Mouse (Mus musculus): ENCODE results near the gene Tmem104. TPM values are rescaled to one million over a fixed set of nuclear protein-coding genes. Genes with fewer than 3 reads are reported as not detected.

Gene Tmem104
- polyA plus RNA-seq, 1 experiment from 2014 or later, result 7.7 TPM

GRCm38 (mm10) chr11:115290919-115291318 is 103.6 kb downstream of the Tmem104 start:
- H3K27me3 ChIP-seq (ENCODE audit: control insufficient read depth, insufficient read depth, low read length), result no peaks in the 10 kb centered on the region; the same call in 1 of the 2 replicates
- no peaks in the 10 kb centered on the region for H3K36me3 ChIP-seq (ENCODE audit: control insufficient read depth, insufficient read depth, low read length)
- 90% methylated on average over 6 of the region's 6 CpGs for WGBS
- ATAC-seq (ENCODE audit: insufficient number of reproducible peaks, low FRiP score, low TSS enrichment, low read depth) (no peak), DNase-seq (ENCODE audit: low spot score) (no peak)
- no peak overlapping the region for H3K27ac ChIP-seq (replicated peaks; ENCODE audit: low read depth, low read length)
- H3K4me3 ChIP-seq (ENCODE audit: low read depth, low read length), result no peak overlapping the region
- no peak overlapping the region for H3K9ac ChIP-seq (ENCODE audit: low read length)
- no peaks in the 10 kb centered on the region for H3K4me1 ChIP-seq (ENCODE audit: control insufficient read depth, insufficient read depth, low read length)
- H3K9me3 ChIP-seq (ENCODE audit: control insufficient read depth, low read length), result no peaks in the 10 kb centered on the region
- H3K4me2 ChIP-seq (ENCODE audit: low read depth, severe bottlenecking), result no peak overlapping the region

- Histone ChIP-seq H3K27ac (replicated peaks; ENCODE audit: low read depth, low read length) (no peak overlapping the region), H3K4me2 (ENCODE audit: low read depth, severe bottlenecking) (no peak overlapping the region), H3K36me3 (ENCODE audit: control insufficient read depth, insufficient read depth, low read length) (no peaks in the 10 kb centered on the region), H3K9me3 (ENCODE audit: control insufficient read depth, low read length) (no peaks in the 10 kb centered on the region), H3K27me3 (ENCODE audit: control insufficient read depth, insufficient read depth, low read length) (peaks cover 4% of the 10 kb centered on the region; the same call in 1 of the 2 replicates), H3K4me1 (ENCODE audit: control insufficient read depth, insufficient read depth, low read length) (no peaks in the 10 kb centered on the region), H3K9ac (ENCODE audit: low read length) (no peak overlapping the region), H3K4me3 (ENCODE audit: low read depth, low read length) (no peak overlapping the region)
- no peak for ATAC-seq (ENCODE audit: insufficient number of reproducible peaks, low FRiP score, low TSS enrichment, low read depth)
- DNase-seq (ENCODE audit: low spot score), result no peak
- WGBS, result 88% methylated on average over 10 of the region's 10 CpGs
Measured at GRCm38 (mm10) chr11:115291503-115291902, 104.2 kb downstream of the Tmem104 start.

- DNase-seq (ENCODE audit: low spot score), result no peak
- peaks cover 17% of the 10 kb centered on the region for H3K27me3 ChIP-seq (ENCODE audit: control insufficient read depth, insufficient read depth, low read length)
- no peak for ATAC-seq (ENCODE audit: insufficient number of reproducible peaks, low FRiP score, low TSS enrichment, low read depth)
- no peak overlapping the region for H3K4me3 ChIP-seq (ENCODE audit: low read depth, low read length)
- no peak overlapping the region for H3K27ac ChIP-seq (replicated peaks; ENCODE audit: low read depth, low read length)
- no peak overlapping the region for H3K4me2 ChIP-seq (ENCODE audit: low read depth, severe bottlenecking)
- WGBS, result 68% methylated on average over 14 of the region's 14 CpGs
- no peaks in the 10 kb centered on the region for H3K36me3 ChIP-seq (ENCODE audit: control insufficient read depth, insufficient read depth, low read length)
- H3K9me3 ChIP-seq (ENCODE audit: control insufficient read depth, low read length), result no peaks in the 10 kb centered on the region
- peaks cover 9% of the 10 kb centered on the region for H3K4me1 ChIP-seq (ENCODE audit: control insufficient read depth, insufficient read depth, low read length)
- no peak overlapping the region for H3K9ac ChIP-seq (ENCODE audit: low read length)
Measured at GRCm38 (mm10) chr11:115292631-115293375, 105.5 kb downstream of the Tmem104 start.

- H3K9me3 ChIP-seq (ENCODE audit: control insufficient read depth, low read length), result no peaks in the 10 kb centered on the region
- no peak overlapping the region for H3K27ac ChIP-seq (replicated peaks; ENCODE audit: low read depth, low read length)
- no peak overlapping the region for H3K9ac ChIP-seq (ENCODE audit: low read length)
- no peaks in the 10 kb centered on the region for H3K36me3 ChIP-seq (ENCODE audit: control insufficient read depth, insufficient read depth, low read length)
- H3K4me3 ChIP-seq (ENCODE audit: low read depth, low read length), result no peak overlapping the region
- DNase-seq (ENCODE audit: low spot score), result no peak
- H3K4me2 ChIP-seq (ENCODE audit: low read depth, severe bottlenecking), result no peak overlapping the region
- WGBS, result 92% methylated on average over 11 of the region's 11 CpGs
- H3K4me1 ChIP-seq (ENCODE audit: control insufficient read depth, insufficient read depth, low read length), result peaks cover 9% of the 10 kb centered on the region
- peaks cover 21% of the 10 kb centered on the region for H3K27me3 ChIP-seq (ENCODE audit: control insufficient read depth, insufficient read depth, low read length)
- ATAC-seq (ENCODE audit: insufficient number of reproducible peaks, low FRiP score, low TSS enrichment, low read depth), result no peak
Measured at GRCm38 (mm10) chr11:115295939-115296338, 108.7 kb downstream of the Tmem104 start.

Small RNA genes within 50 kb of the gene (microRNA-seq; reads per million reads assigned to microRNA genes)
- not detected for gene Gm25837

Other genes starting within 250 kb of the Tmem104 start
- not detected in 2 replicates for gene Cd300c, start 218.3 kb upstream of the Tmem104 start, polyA plus RNA-seq (2014; fragmentation: Nextera tagmentation; extraction: Ambion mirVana)
- gene Cd300ld, start 197.6 kb upstream of the Tmem104 start, polyA plus RNA-seq (2014; fragmentation: Nextera tagmentation; extraction: Ambion mirVana), result 0.07 and 0.09 TPM in 2 replicates
- 0.47 and 0.65 TPM in 2 replicates for gene Cd300c2, start 185.6 kb upstream of the Tmem104 start, polyA plus RNA-seq (2014; fragmentation: Nextera tagmentation; extraction: Ambion mirVana)
- not detected in 2 replicates for gene Cd300ld2, start 171.3 kb upstream of the Tmem104 start, polyA plus RNA-seq (2014; fragmentation: Nextera tagmentation; extraction: Ambion mirVana)
- not detected in 2 replicates for gene Cd300ld4, start 160.5 kb upstream of the Tmem104 start, polyA plus RNA-seq (2014; fragmentation: Nextera tagmentation; extraction: Ambion mirVana)
- not detected in 2 replicates for gene Cd300ld5, start 149.7 kb upstream of the Tmem104 start, polyA plus RNA-seq (2014; fragmentation: Nextera tagmentation; extraction: Ambion mirVana)
- gene Cd300ld3, start 139.1 kb upstream of the Tmem104 start, polyA plus RNA-seq (2014; fragmentation: Nextera tagmentation; extraction: Ambion mirVana), result not detected in 2 replicates
- not detected in 2 replicates for gene Cd300e, start 125.3 kb upstream of the Tmem104 start, polyA plus RNA-seq (2014; fragmentation: Nextera tagmentation; extraction: Ambion mirVana)
- gene Rab37, start 96.1 kb upstream of the Tmem104 start, polyA plus RNA-seq (2014; fragmentation: Nextera tagmentation; extraction: Ambion mirVana), result 1.1 and 1.2 TPM in 2 replicates
- gene Cd300lf, start 53.5 kb upstream of the Tmem104 start, polyA plus RNA-seq (2014; fragmentation: Nextera tagmentation; extraction: Ambion mirVana), result 0.19 TPM in 1 of 2 replicates, not detected in the other
- gene Slc9a3r1, start 24.1 kb upstream of the Tmem104 start, polyA plus RNA-seq (2014; fragmentation: Nextera tagmentation; extraction: Ambion mirVana), result 24.9 and 29.5 TPM in 2 replicates
- gene Nat9, start 372 bp downstream of the Tmem104 start, polyA plus RNA-seq (2014; fragmentation: Nextera tagmentation; extraction: Ambion mirVana), result 17.1 and 21.0 TPM in 2 replicates
- gene Grin2c, start 79.8 kb downstream of the Tmem104 start, polyA plus RNA-seq (2014; fragmentation: Nextera tagmentation; extraction: Ambion mirVana), result 0.04 and 0.06 TPM in 2 replicates
- gene Fdxr, start 89.6 kb downstream of the Tmem104 start, polyA plus RNA-seq (2014; fragmentation: Nextera tagmentation; extraction: Ambion mirVana), result 10.2 and 15.6 TPM in 2 replicates
- 0.04 and 0.11 TPM in 2 replicates for gene Fads6, start 110.2 kb downstream of the Tmem104 start, polyA plus RNA-seq (2014; fragmentation: Nextera tagmentation; extraction: Ambion mirVana)
- not detected in 2 replicates for gene Otop2, start 119.7 kb downstream of the Tmem104 start, polyA plus RNA-seq (2014; fragmentation: Nextera tagmentation; extraction: Ambion mirVana)
- gene Ush1g, start 134.6 kb downstream of the Tmem104 start, polyA plus RNA-seq (2014; fragmentation: Nextera tagmentation; extraction: Ambion mirVana), result not detected in 2 replicates
- gene Otop3, start 147.2 kb downstream of the Tmem104 start, polyA plus RNA-seq (2014; fragmentation: Nextera tagmentation; extraction: Ambion mirVana), result not detected in 2 replicates
- 1.6 and 2.5 TPM in 2 replicates for gene Hid1, start 180.3 kb downstream of the Tmem104 start, polyA plus RNA-seq (2014; fragmentation: Nextera tagmentation; extraction: Ambion mirVana)
- gene Cdr2l, start 194.4 kb downstream of the Tmem104 start, polyA plus RNA-seq (2014; fragmentation: Nextera tagmentation; extraction: Ambion mirVana), result 14.6 and 15.1 TPM in 2 replicates
- 187 and 197 TPM in 2 replicates for gene Mrpl58, start 216.3 kb downstream of the Tmem104 start, polyA plus RNA-seq (2014; fragmentation: Nextera tagmentation; extraction: Ambion mirVana)
- gene Atp5h, start 232.5 kb downstream of the Tmem104 start, polyA plus RNA-seq (2014; fragmentation: Nextera tagmentation; extraction: Ambion mirVana), result 943 and 945 TPM in 2 replicates
- gene Kctd2, start 232.6 kb downstream of the Tmem104 start, polyA plus RNA-seq (2014; fragmentation: Nextera tagmentation; extraction: Ambion mirVana), result 17.6 and 23.5 TPM in 2 replicates

Measured in limb, embryonic 11.5 days (tissue).